Mouse (Mus musculus): ENCODE data around the gene Rab1b. TPM values are rescaled to one million over a fixed set of nuclear protein-coding genes. Genes with fewer than 3 reads are reported as not detected.
A peak's percentile ranks its signal among the peaks of the same experiment; 100 is the strongest.
"Not testable (repeated sequence)": the region's sequence is repeated elsewhere in the genome, so short reads cannot be mapped to it uniquely, and the experiment has no call there.

The Rab1b gene
- 180 and 185 TPM in 2 replicates for polyA plus RNA-seq (2014; fragmentation: Nextera tagmentation; extraction: Ambion mirVana)

- peak within 1 kb of the TSS; percentile 87 for H3K4me3 ChIP-seq (ENCODE audit: low read depth, low read length)
- WGBS, result under 1% methylated on average over 46 of the region's 46 CpGs
- ATAC-seq (replicated peaks; ENCODE audit: low FRiP score) (peak; percentile 91), DNase-seq (ENCODE audit: low spot score) (peak; percentile 95)
- H3K9ac ChIP-seq (ENCODE audit: low read depth, low read length), result peak within 1 kb of the TSS; percentile 89
- H3K27me3 ChIP-seq (replicated peaks; ENCODE audit: control insufficient read depth, insufficient read depth, low read length), result no peaks in the 10 kb centered on the region
- peak within 1 kb of the TSS; percentile 90 for H3K27ac ChIP-seq (ENCODE audit: low read depth, low read length)
- no peaks in the 10 kb centered on the region for H3K9me3 ChIP-seq (ENCODE audit: control insufficient read depth, low read length)
- peak within 1 kb of the TSS; percentile 78 for H3K4me2 ChIP-seq
- peaks cover 23% of the 10 kb centered on the region for H3K4me1 ChIP-seq (replicated peaks; ENCODE audit: control insufficient read depth, insufficient read depth, low read length)
- H3K36me3 ChIP-seq (ENCODE audit: control insufficient read depth, insufficient read depth, low read length), result peaks cover 28% of the 10 kb centered on the region
Measured at GRCm38 (mm10) chr19:5106731-5107191, at the start of gene Rab1b. TSS of gene Rab1b (minus strand) at chr19:5107072.

GRCm38 (mm10) chr19:5152261-5152660, 45.4 kb upstream of the Rab1b start:
- Histone ChIP-seq H3K4me1 (replicated peaks; ENCODE audit: control insufficient read depth, insufficient read depth, low read length) (no peaks in the 10 kb centered on the region), H3K4me3 (ENCODE audit: low read depth, low read length) (no peak overlapping the region), H3K4me2 (no peak overlapping the region), H3K9ac (ENCODE audit: low read depth, low read length) (no peak overlapping the region), H3K36me3 (ENCODE audit: control insufficient read depth, insufficient read depth, low read length) (peaks cover 6% of the 10 kb centered on the region; the same call in 1 of the 2 replicates), H3K27me3 (replicated peaks; ENCODE audit: control insufficient read depth, insufficient read depth, low read length) (no peaks in the 10 kb centered on the region), H3K27ac (ENCODE audit: low read depth, low read length) (no peak overlapping the region), H3K9me3 (ENCODE audit: control insufficient read depth, low read length) (no peaks in the 10 kb centered on the region)
- DNase-seq (ENCODE audit: low spot score), result no peak
- no peak for ATAC-seq (replicated peaks; ENCODE audit: low FRiP score)
- WGBS, result 85% methylated on average over 6 of the region's 6 CpGs

GRCm38 (mm10) chr19:5151741-5152140, 44.9 kb upstream of the Rab1b start:
- H3K36me3 ChIP-seq (ENCODE audit: control insufficient read depth, insufficient read depth, low read length), result peaks cover 6% of the 10 kb centered on the region; the same call in 1 of the 2 replicates
- WGBS, result 83% methylated on average over 5 of the region's 5 CpGs
- H3K9ac ChIP-seq (ENCODE audit: low read depth, low read length), result no peak overlapping the region

GRCm38 (mm10) chr19:5151331-5151730, 44.5 kb upstream of the Rab1b start:
- no peaks in the 10 kb centered on the region for H3K9me3 ChIP-seq (ENCODE audit: control insufficient read depth, low read length)
- no peak overlapping the region for H3K27ac ChIP-seq (ENCODE audit: low read depth, low read length)
- no peak overlapping the region for H3K9ac ChIP-seq (ENCODE audit: low read depth, low read length)
- no peak overlapping the region for H3K4me3 ChIP-seq (ENCODE audit: low read depth, low read length)
- peaks cover 6% of the 10 kb centered on the region; the same call in 1 of the 2 replicates for H3K36me3 ChIP-seq (ENCODE audit: control insufficient read depth, insufficient read depth, low read length)
- WGBS, result 32% methylated on average over 3 of the region's 3 CpGs
- no peaks in the 10 kb centered on the region for H3K4me1 ChIP-seq (replicated peaks; ENCODE audit: control insufficient read depth, insufficient read depth, low read length)
- H3K4me2 ChIP-seq, result no peak overlapping the region
- ATAC-seq (replicated peaks; ENCODE audit: low FRiP score) (no peak), DNase-seq (ENCODE audit: low spot score) (peak; percentile 44)
- no peaks in the 10 kb centered on the region for H3K27me3 ChIP-seq (replicated peaks; ENCODE audit: control insufficient read depth, insufficient read depth, low read length)

More at GRCm38 (mm10) chr19:5151741-5152140, 44.9 kb upstream of the Rab1b start:
- H3K4me1 ChIP-seq (replicated peaks; ENCODE audit: control insufficient read depth, insufficient read depth, low read length), result no peaks in the 10 kb centered on the region
- no peak for ATAC-seq (replicated peaks; ENCODE audit: low FRiP score)
- H3K9me3 ChIP-seq (ENCODE audit: control insufficient read depth, low read length), result no peaks in the 10 kb centered on the region
- no peaks in the 10 kb centered on the region for H3K27me3 ChIP-seq (replicated peaks; ENCODE audit: control insufficient read depth, insufficient read depth, low read length)
- DNase-seq (ENCODE audit: low spot score), result no peak
- no peak overlapping the region for H3K27ac ChIP-seq (ENCODE audit: low read depth, low read length)
- H3K4me2 ChIP-seq, result no peak overlapping the region
- no peak overlapping the region for H3K4me3 ChIP-seq (ENCODE audit: low read depth, low read length)

GRCm38 (mm10) chr19:5150358-5150757, 43.5 kb upstream of the Rab1b start:
- H3K9me3 ChIP-seq (ENCODE audit: control insufficient read depth, low read length), result no peaks in the 10 kb centered on the region
- H3K27ac ChIP-seq (ENCODE audit: low read depth, low read length), result no peak overlapping the region
- ATAC-seq (replicated peaks; ENCODE audit: low FRiP score), result no peak
- WGBS, result 90% methylated on average over 6 of the region's 6 CpGs
- no peak overlapping the region for H3K4me3 ChIP-seq (ENCODE audit: low read depth, low read length)
- no peak for DNase-seq (ENCODE audit: low spot score)
- H3K4me2 ChIP-seq, result no peak overlapping the region
- H3K4me1 ChIP-seq (replicated peaks; ENCODE audit: control insufficient read depth, insufficient read depth, low read length), result no peaks in the 10 kb centered on the region
- H3K9ac ChIP-seq (ENCODE audit: low read depth, low read length), result no peak overlapping the region
- H3K36me3 ChIP-seq (ENCODE audit: control insufficient read depth, insufficient read depth, low read length), result peaks cover 2% of the 10 kb centered on the region; the same call in 1 of the 2 replicates
- H3K27me3 ChIP-seq (replicated peaks; ENCODE audit: control insufficient read depth, insufficient read depth, low read length), result no peaks in the 10 kb centered on the region

GRCm38 (mm10) chr19:5149041-5149440, 42.2 kb upstream of the Rab1b start:
- WGBS, result 87% methylated on average over 4 of the region's 6 CpGs

GRCm38 (mm10) chr19:5139640-5140039, 32.8 kb upstream of the Rab1b start:
- Histone ChIP-seq H3K27me3 (replicated peaks; ENCODE audit: control insufficient read depth, insufficient read depth, low read length) (no peaks in the 10 kb centered on the region), H3K4me3 (ENCODE audit: low read depth, low read length) (no peak overlapping the region), H3K4me2 (no peak overlapping the region), H3K27ac (ENCODE audit: low read depth, low read length) (no peak overlapping the region), H3K36me3 (ENCODE audit: control insufficient read depth, insufficient read depth, low read length) (peaks cover 3% of the 10 kb centered on the region; the same call in 1 of the 2 replicates), H3K4me1 (replicated peaks; ENCODE audit: control insufficient read depth, insufficient read depth, low read length) (no peaks in the 10 kb centered on the region), H3K9me3 (ENCODE audit: control insufficient read depth, low read length) (no peaks in the 10 kb centered on the region), H3K9ac (ENCODE audit: low read depth, low read length) (no peak overlapping the region)
- DNase-seq (ENCODE audit: low spot score), result no peak
- no peak for ATAC-seq (replicated peaks; ENCODE audit: low FRiP score)
- WGBS, result 12% methylated on average over 2 of the region's 2 CpGs

More at GRCm38 (mm10) chr19:5149041-5149440, 42.2 kb upstream of the Rab1b start:
- H3K4me1 ChIP-seq (replicated peaks; ENCODE audit: control insufficient read depth, insufficient read depth, low read length); H3K4me3 ChIP-seq (ENCODE audit: low read depth, low read length); H3K36me3 ChIP-seq (ENCODE audit: control insufficient read depth, insufficient read depth, low read length); H3K27ac ChIP-seq (ENCODE audit: low read depth, low read length); H3K9me3 ChIP-seq (ENCODE audit: control insufficient read depth, low read length); ATAC-seq (replicated peaks; ENCODE audit: low FRiP score); H3K4me2 ChIP-seq; DNase-seq (ENCODE audit: low spot score); H3K9ac ChIP-seq (ENCODE audit: low read depth, low read length); H3K27me3 ChIP-seq (replicated peaks; ENCODE audit: control insufficient read depth, insufficient read depth, low read length): not testable (repeated sequence)

GRCm38 (mm10) chr19:5131237-5131636, 24.4 kb upstream of the Rab1b start:
- Histone ChIP-seq H3K4me1 (replicated peaks; ENCODE audit: control insufficient read depth, insufficient read depth, low read length) (no peaks in the 10 kb centered on the region; the same call in 1 of the 2 replicates), H3K9me3 (ENCODE audit: control insufficient read depth, low read length) (no peaks in the 10 kb centered on the region), H3K4me3 (ENCODE audit: low read depth, low read length) (no peak overlapping the region), H3K27me3 (replicated peaks; ENCODE audit: control insufficient read depth, insufficient read depth, low read length) (no peaks in the 10 kb centered on the region; the same call in 1 of the 2 replicates), H3K36me3 (ENCODE audit: control insufficient read depth, insufficient read depth, low read length) (peaks cover 5% of the 10 kb centered on the region; the same call in 1 of the 2 replicates), H3K27ac (ENCODE audit: low read depth, low read length) (no peak overlapping the region), H3K9ac (ENCODE audit: low read depth, low read length) (no peak overlapping the region), H3K4me2 (no peak overlapping the region)
- no peak for ATAC-seq (replicated peaks; ENCODE audit: low FRiP score)
- WGBS, result 73% methylated on average over 4 of the region's 4 CpGs
- DNase-seq (ENCODE audit: low spot score), result no peak

GRCm38 (mm10) chr19:5129770-5130169, 22.9 kb upstream of the Rab1b start:
- Histone ChIP-seq H3K4me2 (no peak overlapping the region), H3K4me3 (ENCODE audit: low read depth, low read length) (no peak overlapping the region), H3K9ac (ENCODE audit: low read depth, low read length) (no peak overlapping the region), H3K36me3 (ENCODE audit: control insufficient read depth, insufficient read depth, low read length) (peaks cover 3% of the 10 kb centered on the region; the same call in 1 of the 2 replicates), H3K4me1 (replicated peaks; ENCODE audit: control insufficient read depth, insufficient read depth, low read length) (no peaks in the 10 kb centered on the region; the same call in 1 of the 2 replicates), H3K27ac (ENCODE audit: low read depth, low read length) (no peak overlapping the region), H3K27me3 (replicated peaks; ENCODE audit: control insufficient read depth, insufficient read depth, low read length) (no peaks in the 10 kb centered on the region; the same call in 1 of the 2 replicates), H3K9me3 (ENCODE audit: control insufficient read depth, low read length) (no peaks in the 10 kb centered on the region)
- ATAC-seq (replicated peaks; ENCODE audit: low FRiP score) (no peak), DNase-seq (ENCODE audit: low spot score) (no peak)
- 43% methylated on average over 1 of the region's 1 CpGs for WGBS
